Mouse (Mus musculus) kidney, adult 8-10 months (tissue): Measurements from ENCODE around the gene Oxa1l.

Experiments used
- DNase-seq, 2 experiments: peaks; one replicate each; pipeline ENCODE4 v3.0.0; 2022

Oxa1l gene

DNA sequence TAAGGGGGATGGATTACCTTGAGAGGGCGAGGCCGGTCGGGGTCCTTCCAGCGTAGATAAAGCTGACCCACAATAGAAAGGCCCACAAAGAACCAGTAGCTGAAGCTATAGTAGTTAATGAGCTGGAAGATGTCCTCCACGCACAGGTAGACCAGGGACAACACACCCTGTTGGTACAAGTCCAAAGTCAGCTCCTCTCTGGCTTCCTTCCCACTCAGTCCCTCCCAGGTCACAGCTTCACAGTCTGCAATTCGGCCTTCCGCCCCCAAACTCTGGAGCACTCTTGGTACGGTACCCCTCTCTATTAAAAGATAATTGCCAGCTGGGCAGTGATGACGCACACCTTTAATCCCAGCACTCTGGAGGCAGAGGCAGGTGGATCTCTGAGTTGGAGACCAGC lies 12.3 kb downstream of the Oxa1l start:
- peak; percentile 56 to 59 for DNase-seq

GRCm38 (mm10) chr14:54375916-54376315 lies 15.3 kb downstream of the Oxa1l start:
- DNase-seq: peak; percentile 53 to 72

- DNase-seq: no peak
Measured at GRCm38 (mm10) chr14:54377166-54377565, 16.5 kb downstream of the Oxa1l start.

DNA sequence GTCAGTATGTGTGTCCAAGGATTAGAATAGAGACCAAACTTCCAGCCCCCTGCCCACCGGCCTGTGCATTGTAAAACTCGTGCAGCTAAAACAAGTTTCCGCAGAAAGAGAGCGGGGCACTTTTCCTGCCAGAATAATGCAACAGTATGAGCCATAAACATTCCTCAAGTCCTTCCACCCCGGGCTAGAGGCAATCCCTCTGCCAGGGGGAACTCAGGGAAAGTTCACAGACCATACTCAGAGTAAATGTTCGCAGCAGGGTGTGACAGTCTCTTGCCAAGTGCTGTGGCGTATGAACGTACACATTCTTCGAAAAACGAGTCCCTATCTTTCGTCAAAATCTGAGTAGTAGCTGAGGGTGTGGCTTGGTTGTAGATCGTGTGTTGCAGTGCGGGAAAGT lies 18.9 kb downstream of the Oxa1l start:
- no peak for DNase-seq

DNA sequence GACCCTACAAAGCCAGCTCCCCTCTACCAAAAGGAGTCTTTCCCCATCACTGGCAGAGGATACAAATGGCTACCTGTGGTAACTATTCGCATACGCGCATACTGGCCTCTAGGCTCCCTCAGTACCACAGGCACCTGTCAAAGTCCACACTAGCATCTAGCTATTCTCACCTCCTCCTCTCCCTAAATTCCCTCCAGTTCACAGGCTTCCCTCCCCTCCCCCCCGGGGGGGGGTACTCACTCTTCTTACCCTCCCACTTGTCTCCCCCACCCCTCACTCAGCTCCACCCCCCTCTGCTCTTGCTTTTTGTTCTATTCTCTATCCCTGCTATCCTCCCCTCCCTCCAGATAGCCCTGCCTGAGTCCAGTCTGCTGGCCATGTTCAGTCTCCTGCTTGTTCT lies 20.0 kb downstream of the Oxa1l start:
- DNase-seq: no peak

- peak; percentile 56 to 68 for DNase-seq
Measured at GRCm38 (mm10) chr14:54381816-54382215, 21.2 kb downstream of the Oxa1l start.

DNA sequence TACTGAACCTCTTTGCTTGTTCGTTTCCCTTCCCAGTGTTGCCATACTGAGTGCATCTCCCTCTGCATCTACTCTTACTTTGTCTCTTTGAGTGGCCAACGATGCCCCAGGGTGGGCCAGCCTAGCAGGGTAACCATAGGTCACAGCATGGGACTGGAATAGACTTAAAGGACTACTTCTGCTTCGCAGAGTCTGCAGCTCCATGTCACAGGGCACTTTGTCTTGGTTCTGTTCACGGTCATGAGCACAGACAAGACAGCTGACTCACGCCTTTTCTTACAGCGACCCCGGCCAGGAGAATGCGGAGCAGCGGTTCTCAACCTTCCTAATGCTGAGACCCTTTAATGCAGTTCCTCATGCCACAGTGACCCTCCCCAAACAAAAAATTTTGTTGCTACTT lies 22.0 kb downstream of the Oxa1l start:
- DNase-seq: no peak

- peak; percentile 52 to 62 for DNase-seq
Measured at GRCm38 (mm10) chr14:54383355-54383771, 22.7 kb downstream of the Oxa1l start.

DNA sequence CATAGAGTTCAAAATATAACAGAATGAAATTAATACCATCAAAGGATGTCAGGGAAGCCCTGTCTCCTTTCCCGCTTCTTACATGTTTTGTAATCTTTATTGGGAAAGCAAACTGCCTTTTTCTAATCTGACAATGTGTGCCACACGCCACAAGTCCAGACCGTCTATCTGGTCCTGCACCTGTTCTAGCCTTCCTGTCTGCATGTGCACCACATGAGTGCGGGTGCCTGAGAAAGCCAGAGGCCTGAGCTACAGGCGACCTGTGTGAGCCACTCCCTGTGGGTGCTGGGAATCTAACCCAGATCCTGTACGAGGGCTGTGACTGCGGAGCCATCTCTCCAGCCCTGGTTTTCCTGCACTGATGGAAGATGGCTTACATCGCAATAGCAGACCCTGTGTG lies 23.8 kb downstream of the Oxa1l start:
- no peak for DNase-seq

DNA sequence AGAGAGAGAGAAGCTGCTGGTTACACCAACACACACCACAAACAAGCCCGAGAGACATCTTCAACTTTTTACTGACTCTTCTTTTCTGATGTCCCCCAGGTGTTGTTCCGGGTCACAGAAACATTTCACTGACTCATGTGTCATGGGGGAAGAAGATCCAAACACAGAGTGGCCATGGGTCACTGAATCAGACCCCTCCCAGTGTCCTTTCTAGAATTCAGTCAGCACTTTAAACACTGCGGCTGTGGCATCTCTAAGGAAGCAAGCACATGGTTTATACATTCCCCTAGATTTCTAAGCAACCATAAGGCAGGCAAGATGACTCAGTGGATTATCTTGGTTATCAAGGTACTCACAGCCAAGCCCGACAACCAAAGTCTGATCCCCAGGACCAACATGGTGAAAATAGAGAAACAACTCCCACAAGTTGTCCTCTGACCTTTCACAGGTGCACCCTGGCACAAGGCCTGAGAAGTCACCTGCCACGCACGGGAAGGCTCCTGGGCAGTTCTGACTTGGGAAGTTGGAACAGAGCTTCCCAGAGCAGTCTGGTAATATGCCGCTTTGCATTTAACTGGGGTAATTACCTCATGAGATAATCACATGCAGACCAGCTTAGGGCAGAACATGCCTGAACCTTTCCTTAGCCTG lies 25.5 kb downstream of the Oxa1l start:
- DNase-seq: peak; percentile 73

GRCm38 (mm10) chr14:54387546-54387945 lies 26.9 kb downstream of the Oxa1l start:
- DNase-seq: peak; percentile 88 to 90

GRCm38 (mm10) chr14:54390843-54391242 lies 30.2 kb downstream of the Oxa1l start:
- no peak for DNase-seq

- DNase-seq: no peak
Measured at GRCm38 (mm10) chr14:54393794-54394193, 33.2 kb downstream of the Oxa1l start.

DNA sequence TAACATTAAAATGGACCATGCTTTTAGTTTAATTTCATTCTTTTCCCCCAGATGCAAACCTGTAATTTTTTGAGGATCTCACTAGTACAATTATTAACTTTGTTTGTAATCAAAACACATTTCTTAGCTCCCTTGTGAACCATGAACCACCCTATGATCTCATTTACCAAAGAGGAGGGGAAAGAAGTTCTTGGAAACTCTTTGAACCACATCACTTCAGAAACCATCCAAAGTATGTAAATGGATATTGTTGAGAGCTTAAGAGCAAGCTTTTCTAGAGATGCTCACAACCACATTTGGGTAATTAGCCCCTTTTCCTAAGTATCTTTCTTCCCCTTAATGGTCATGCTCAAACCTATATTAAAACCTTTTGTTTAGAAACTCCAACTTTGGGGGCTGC lies 33.7 kb downstream of the Oxa1l start:
- no peak for DNase-seq

GRCm38 (mm10) chr14:54396685-54397084 lies 36.1 kb downstream of the Oxa1l start:
- DNase-seq: no peak

DNA sequence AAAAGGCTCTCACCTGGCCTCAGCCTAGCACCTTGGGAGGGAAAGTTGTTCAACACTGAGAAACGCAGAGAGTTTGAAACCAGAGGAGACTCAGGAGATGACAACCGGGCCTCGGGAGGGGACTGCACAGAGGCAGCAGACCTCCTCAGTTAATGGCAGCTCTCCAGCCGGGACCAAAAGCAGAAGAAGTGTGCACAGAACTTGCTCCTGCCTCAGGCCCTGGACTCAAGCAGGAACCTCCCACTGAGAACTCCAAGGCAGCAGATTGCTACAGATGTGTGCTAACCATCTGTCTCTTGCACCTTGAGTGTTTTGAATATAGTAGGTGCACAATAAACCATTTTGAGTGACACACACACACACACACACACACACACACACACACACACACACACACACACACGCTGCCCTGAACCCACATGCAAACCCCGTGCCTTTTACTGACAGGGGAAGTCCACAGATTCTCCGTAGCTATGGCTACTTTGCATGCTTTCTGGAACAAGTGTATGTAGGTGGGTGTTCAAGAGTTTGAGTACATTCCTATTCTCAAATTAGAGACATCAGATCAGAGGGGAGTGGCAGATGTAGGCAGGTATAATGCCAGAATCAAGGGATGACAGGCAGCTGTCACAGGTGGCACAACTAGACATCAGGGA lies 37.4 kb downstream of the Oxa1l start:
- no peak for DNase-seq

GRCm38 (mm10) chr14:54398528-54398916 lies 37.9 kb downstream of the Oxa1l start:
- no peak for DNase-seq

- DNase-seq: peak; percentile 73 to 76
Measured at GRCm38 (mm10) chr14:54398921-54399382, 38.3 kb downstream of the Oxa1l start.

DNA sequence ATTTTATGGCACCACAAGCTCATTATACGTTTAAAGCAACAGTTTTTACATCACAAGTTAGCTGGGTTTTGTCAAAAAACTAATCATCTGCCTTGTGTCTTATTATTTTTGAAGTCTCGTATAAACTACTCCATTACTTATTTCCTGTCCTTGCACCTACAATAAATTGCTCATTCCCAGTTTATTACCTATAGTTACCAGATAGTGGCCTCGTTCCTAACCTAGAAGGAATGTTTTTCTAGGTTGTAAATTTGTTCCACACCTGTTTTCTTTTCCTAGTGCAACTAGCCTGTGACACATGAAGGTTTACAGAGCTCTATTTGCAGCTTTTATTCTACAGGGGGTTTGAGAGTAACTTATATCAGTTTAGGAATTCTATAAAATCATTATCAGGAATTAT lies 41.1 kb downstream of the Oxa1l start:
- DNase-seq: no peak

- DNase-seq: peak in 1 of 2 experiments; percentile 70
Measured at GRCm38 (mm10) chr14:54408336-54409056, 47.9 kb downstream of the Oxa1l start.

- no peak for DNase-seq
Measured at GRCm38 (mm10) chr14:54409057-54409645, 48.5 kb downstream of the Oxa1l start.

GRCm38 (mm10) chr14:54409980-54410810 lies 49.6 kb downstream of the Oxa1l start:
- DNase-seq: peak; percentile 71 to 82
